In the genomic region with DNA sequence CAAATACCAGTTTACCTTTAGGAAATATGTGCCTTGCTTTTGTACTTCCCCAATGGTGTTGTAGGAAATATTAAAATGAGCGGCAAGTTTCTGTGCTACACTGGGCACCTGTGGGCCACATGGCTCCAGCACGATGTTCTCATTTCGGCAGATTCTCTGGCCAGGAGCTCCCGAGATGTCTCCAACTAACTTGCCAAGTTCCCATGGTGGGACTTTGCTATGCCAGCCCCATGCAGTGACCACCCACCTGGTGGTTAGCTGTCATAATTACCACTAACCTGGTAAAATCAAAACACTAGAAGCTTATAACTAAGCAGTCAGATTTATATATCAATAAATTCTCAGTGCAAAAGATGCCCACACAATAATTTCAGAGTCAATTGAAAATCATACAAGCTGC, we compare ENCODE assay signal across 22 mouse cellular contexts.
"Had no signal": no experiment of that assay in that cellular context is flagged by ENCODE, and none has a peak within 500 bp of the region (broad histone marks: within the 10 kb centered on the region; RNA-seq: fewer than 3 reads in every experiment).

No protein-coding gene starts in this region.

- DNase-seq: heart, postnatal 10 days; heart, postnatal 14 days; heart, postnatal 36 days; heart, postnatal 4 days; kidney, adult 11 months; kidney, adult 18-20 months; kidney, adult 2 months; kidney, adult 8-10 months; kidney, adult 9 months; kidney, postnatal 10 days; kidney, postnatal 14 days; kidney, postnatal 25 days; kidney, postnatal 36 days; kidney, postnatal 4 days; layer of hippocampus, adult 9-11 months; layer of hippocampus, postnatal 36 days had no signal

- ATAC-seq: hindbrain, embryonic 16.5 days; hindbrain, postnatal 0 days; inflammation-experienced regulatory T-cells, adult 6 months; intestine, embryonic 15.5 days; intestine, embryonic 16.5 days; intestine, postnatal 0 days had no signal
